Mouse (Mus musculus): ENCODE results near the gene Mmaa. TPM values are rescaled to one million over a fixed set of nuclear protein-coding genes. Genes with fewer than 3 reads are reported as not detected.

Mmaa gene
- polyA plus RNA-seq, 1 experiment = 33.1 TPM

- no peak for DNase-seq
- Histone ChIP-seq H3K4me3 (replicated peaks; ENCODE audit: insufficient read depth, low read depth, low read length) (no peak overlapping the region), H3K27ac (ENCODE audit: insufficient read depth, low read length) (no peak overlapping the region), H3K4me1 (ENCODE audit: control insufficient read depth, insufficient read depth, low read length) (no peaks in the 10 kb centered on the region), H3K27me3 (ENCODE audit: control insufficient read depth, insufficient read depth, low read length) (no peaks in the 10 kb centered on the region)
- TF ChIP-seq POLR2A (IDR thresholded peaks at IDR 0.05; ENCODE audit: borderline replicate concordance, insufficient read depth, low read length) (no peak), CTCF (IDR thresholded peaks at IDR 0.05; ENCODE audit: borderline replicate concordance, insufficient read depth, low read depth, low read length) (no peak)
- 90% methylated on average over 8 of the region's 8 CpGs for WGBS
Observed at GRCm38 (mm10) chr8:79229266-79229888, 65.4 kb downstream of the Mmaa start.

GRCm38 (mm10) chr8:79227916-79228315 lies 66.8 kb downstream of the Mmaa start:
- DNase-seq = no peak

GRCm38 (mm10) chr8:79227194-79227593 lies 67.5 kb downstream of the Mmaa start:
- WGBS = 65% methylated on average over 4 of the region's 4 CpGs
- TF ChIP-seq POLR2A (IDR thresholded peaks at IDR 0.05; ENCODE audit: borderline replicate concordance, insufficient read depth, low read length) = no peak

More at GRCm38 (mm10) chr8:79227916-79228315, 66.8 kb downstream of the Mmaa start:
- no peak overlapping the region for H3K27ac ChIP-seq (ENCODE audit: insufficient read depth, low read length)
- H3K4me3 ChIP-seq (replicated peaks; ENCODE audit: insufficient read depth, low read depth, low read length) = no peak overlapping the region
- peaks cover 2% of the 10 kb centered on the region for H3K4me1 ChIP-seq (ENCODE audit: control insufficient read depth, insufficient read depth, low read length)
- no peaks in the 10 kb centered on the region for H3K27me3 ChIP-seq (ENCODE audit: control insufficient read depth, insufficient read depth, low read length)
- WGBS = 86% methylated on average over 3 of the region's 3 CpGs
- TF ChIP-seq CTCF (IDR thresholded peaks at IDR 0.05; ENCODE audit: borderline replicate concordance, insufficient read depth, low read depth, low read length) (no peak), POLR2A (IDR thresholded peaks at IDR 0.05; ENCODE audit: borderline replicate concordance, insufficient read depth, low read length) (no peak)

GRCm38 (mm10) chr8:79226046-79226445 lies 68.7 kb downstream of the Mmaa start:
- peaks cover 9% of the 10 kb centered on the region for H3K4me1 ChIP-seq (ENCODE audit: control insufficient read depth, insufficient read depth, low read length)
- 98% methylated on average over 3 of the region's 3 CpGs for WGBS
- no peak overlapping the region for H3K4me3 ChIP-seq (replicated peaks; ENCODE audit: insufficient read depth, low read depth, low read length)
- no peak overlapping the region for H3K27ac ChIP-seq (ENCODE audit: insufficient read depth, low read length)
- no peaks in the 10 kb centered on the region for H3K27me3 ChIP-seq (ENCODE audit: control insufficient read depth, insufficient read depth, low read length)
- DNase-seq = no peak
- TF ChIP-seq CTCF (IDR thresholded peaks at IDR 0.05; ENCODE audit: borderline replicate concordance, insufficient read depth, low read depth, low read length) = no peak
- no peak for TF ChIP-seq POLR2A (IDR thresholded peaks at IDR 0.05; ENCODE audit: borderline replicate concordance, insufficient read depth, low read length)

More at GRCm38 (mm10) chr8:79227194-79227593, 67.5 kb downstream of the Mmaa start:
- Histone ChIP-seq H3K27me3 (ENCODE audit: control insufficient read depth, insufficient read depth, low read length) (no peaks in the 10 kb centered on the region), H3K4me3 (replicated peaks; ENCODE audit: insufficient read depth, low read depth, low read length) (no peak overlapping the region), H3K27ac (ENCODE audit: insufficient read depth, low read length) (no peak overlapping the region), H3K4me1 (ENCODE audit: control insufficient read depth, insufficient read depth, low read length) (peaks cover 9% of the 10 kb centered on the region)
- DNase-seq = no peak

GRCm38 (mm10) chr8:79225586-79225985 lies 69.2 kb downstream of the Mmaa start:
- 88% methylated on average over 7 of the region's 7 CpGs for WGBS
- no peaks in the 10 kb centered on the region for H3K27me3 ChIP-seq (ENCODE audit: control insufficient read depth, insufficient read depth, low read length)

GRCm38 (mm10) chr8:79224363-79224762 lies 70.4 kb downstream of the Mmaa start:
- peaks cover 9% of the 10 kb centered on the region for H3K4me1 ChIP-seq (ENCODE audit: control insufficient read depth, insufficient read depth, low read length)
- H3K27ac ChIP-seq (ENCODE audit: insufficient read depth, low read length) = no peak overlapping the region
- H3K4me3 ChIP-seq (replicated peaks; ENCODE audit: insufficient read depth, low read depth, low read length) = no peak overlapping the region
- TF ChIP-seq POLR2A (IDR thresholded peaks at IDR 0.05; ENCODE audit: borderline replicate concordance, insufficient read depth, low read length) (no peak), CTCF (IDR thresholded peaks at IDR 0.05; ENCODE audit: borderline replicate concordance, insufficient read depth, low read depth, low read length) (no peak)
- H3K27me3 ChIP-seq (ENCODE audit: control insufficient read depth, insufficient read depth, low read length) = no peaks in the 10 kb centered on the region
- DNase-seq = no peak
- 85% methylated on average over 9 of the region's 9 CpGs for WGBS

More at GRCm38 (mm10) chr8:79225586-79225985, 69.2 kb downstream of the Mmaa start:
- H3K4me1 ChIP-seq (ENCODE audit: control insufficient read depth, insufficient read depth, low read length) = peaks cover 9% of the 10 kb centered on the region
- TF ChIP-seq CTCF (IDR thresholded peaks at IDR 0.05; ENCODE audit: borderline replicate concordance, insufficient read depth, low read depth, low read length) (no peak), POLR2A (IDR thresholded peaks at IDR 0.05; ENCODE audit: borderline replicate concordance, insufficient read depth, low read length) (no peak)
- DNase-seq = no peak
- H3K27ac ChIP-seq (ENCODE audit: insufficient read depth, low read length) = no peak overlapping the region
- H3K4me3 ChIP-seq (replicated peaks; ENCODE audit: insufficient read depth, low read depth, low read length) = no peak overlapping the region

GRCm38 (mm10) chr8:79222752-79223141 lies 72.0 kb downstream of the Mmaa start:
- Histone ChIP-seq H3K4me3 (replicated peaks; ENCODE audit: insufficient read depth, low read depth, low read length) (no peak overlapping the region), H3K4me1 (ENCODE audit: control insufficient read depth, insufficient read depth, low read length) (peaks cover 9% of the 10 kb centered on the region), H3K27ac (ENCODE audit: insufficient read depth, low read length) (peak overlapping the region; percentile 64), H3K27me3 (ENCODE audit: control insufficient read depth, insufficient read depth, low read length) (no peaks in the 10 kb centered on the region)
- no peak for DNase-seq
- TF ChIP-seq CTCF (IDR thresholded peaks at IDR 0.05; ENCODE audit: borderline replicate concordance, insufficient read depth, low read depth, low read length) (no peak), POLR2A (IDR thresholded peaks at IDR 0.05; ENCODE audit: borderline replicate concordance, insufficient read depth, low read length) (no peak)
- 37% methylated on average over 5 of the region's 5 CpGs for WGBS

- Histone ChIP-seq H3K27me3 (ENCODE audit: control insufficient read depth, insufficient read depth, low read length) (no peaks in the 10 kb centered on the region), H3K27ac (ENCODE audit: insufficient read depth, low read length) (peak overlapping the region; percentile 64; the same call in 1 of the 2 replicates), H3K4me1 (ENCODE audit: control insufficient read depth, insufficient read depth, low read length) (peaks cover 9% of the 10 kb centered on the region), H3K4me3 (replicated peaks; ENCODE audit: insufficient read depth, low read depth, low read length) (no peak overlapping the region)
- DNase-seq = peak; percentile 67 to 86
- WGBS = 7% methylated on average over 5 of the region's 5 CpGs
- no peak for TF ChIP-seq POLR2A (IDR thresholded peaks at IDR 0.05; ENCODE audit: borderline replicate concordance, insufficient read depth, low read length)
- no peak for TF ChIP-seq CTCF (IDR thresholded peaks at IDR 0.05; ENCODE audit: borderline replicate concordance, insufficient read depth, low read depth, low read length)
Observed at GRCm38 (mm10) chr8:79222106-79222751, 72.5 kb downstream of the Mmaa start.

Other genes starting within 250 kb of the Mmaa start
- 0.11 TPM in 1 of 2 replicates, not detected in the other for gene 1700011L22Rik, start 46.4 kb downstream of the Mmaa start, polyA plus RNA-seq (2012; rRNA removed)
- gene Smad1, start 104.6 kb upstream of the Mmaa start, polyA plus RNA-seq (2012; rRNA removed) = 29.1 and 29.5 TPM in 2 replicates

Data from cerebellum, adult 2 months (tissue).